Mouse (Mus musculus) ES-Bruce4 (cell line): ENCODE measurements around the gene Ms4a6d.

ENCODE experiments used
- CTCF ChIP-seq: IDR thresholded peaks from one replicate; pipeline ENCODE4 v1.8.1; 2011; ENCODE audit warnings: low read depth, low read length
- EP300 ChIP-seq: IDR thresholded peaks from 2 replicates; pipeline ENCODE4 v1.6.1; 2011; ENCODE audit warnings: low read depth, low read length; ENCODE audit not compliant: insufficient read depth
- POLR2A ChIP-seq: IDR thresholded peaks from one replicate; pipeline ENCODE4 v1.8.1; 2011; ENCODE audit warnings: low read length; ENCODE audit not compliant: insufficient read depth

GRCm38 (mm10) chr19:11604603-11605002, at the start of gene Ms4a6d:
- TF ChIP-seq POLR2A (no peak), CTCF (no peak), EP300 (no peak)
